Mouse (Mus musculus) Muller cell, postnatal 12 days (primary cell): Measurements from ENCODE around the gene Pja2.
"Not testable (repeated sequence)": the region's sequence is repeated elsewhere in the genome, so short reads cannot be mapped to it uniquely, and the experiment has no call there.

Experiments used
- DNase-seq: peaks from one replicate; pipeline ENCODE4 v3.0.0-alpha.2; 2015; ENCODE audit errors: inconsistent ontology term

Pja2 gene

GRCm38 (mm10) chr17:64331898-64332769 lies at the start of gene Pja2:
Pja2 (minus strand) TSS chr17:64331916.
- peak; percentile 100 for DNase-seq

DNA sequence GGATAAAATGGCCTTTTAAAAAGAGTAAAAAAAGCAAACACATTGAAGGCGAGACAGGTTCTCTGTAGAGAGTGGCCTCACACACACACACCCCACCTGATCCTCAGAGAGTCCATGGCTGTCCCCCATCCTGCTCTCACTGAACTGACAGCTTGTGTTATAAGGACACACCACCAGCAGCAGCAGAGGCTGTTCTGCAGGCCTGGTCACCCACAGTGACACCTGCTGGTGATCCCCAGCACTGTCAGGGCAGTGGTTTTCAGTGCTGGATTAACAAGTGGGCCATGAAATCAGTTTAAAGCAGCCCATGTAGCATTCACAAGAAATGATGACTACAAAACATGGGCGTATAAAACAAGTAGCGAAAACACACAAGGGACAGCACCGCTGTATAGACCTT lies 43.6 kb upstream of the Pja2 start:
- DNase-seq = peak; percentile 56

DNA sequence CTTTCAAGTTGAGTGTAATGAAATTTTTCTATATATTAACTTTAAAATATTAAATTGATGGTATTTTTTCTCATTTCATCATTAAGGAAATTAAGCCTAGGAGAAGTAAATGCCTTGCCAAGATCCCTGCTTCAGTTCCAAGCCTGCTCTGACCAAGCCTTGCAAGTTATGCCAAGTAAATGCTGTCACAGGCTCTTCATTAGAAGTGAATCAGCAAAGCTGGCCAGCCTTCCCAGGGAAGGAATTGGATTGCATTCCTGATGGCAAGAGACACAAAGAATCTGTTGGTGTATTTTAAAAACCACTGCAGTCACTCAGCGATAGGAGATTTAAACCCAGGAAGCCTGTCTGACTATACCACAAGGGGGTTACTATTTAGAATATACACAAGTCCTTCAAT lies 32.0 kb upstream of the Pja2 start:
- DNase-seq = peak; percentile 93

DNA sequence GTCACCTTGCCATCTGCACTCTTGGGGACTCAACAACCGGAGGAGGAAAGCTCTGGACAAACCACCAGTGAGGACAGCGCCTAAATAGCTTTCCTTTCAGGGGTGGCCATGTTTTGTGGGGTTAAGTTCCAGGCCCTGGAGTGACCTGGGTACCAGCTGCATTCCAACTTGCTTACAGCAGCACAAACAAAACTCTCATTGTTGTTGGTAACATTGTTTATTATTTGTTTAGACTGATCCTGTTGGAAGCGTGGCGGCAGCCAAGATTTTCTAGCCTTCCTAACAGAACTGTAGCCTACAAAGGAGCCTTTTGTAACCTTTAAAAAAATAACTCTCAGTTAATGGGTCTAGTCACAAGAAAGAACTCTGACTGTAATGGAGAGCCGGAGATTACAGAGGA lies 30.9 kb upstream of the Pja2 start:
- peak; percentile 82 for DNase-seq

DNA sequence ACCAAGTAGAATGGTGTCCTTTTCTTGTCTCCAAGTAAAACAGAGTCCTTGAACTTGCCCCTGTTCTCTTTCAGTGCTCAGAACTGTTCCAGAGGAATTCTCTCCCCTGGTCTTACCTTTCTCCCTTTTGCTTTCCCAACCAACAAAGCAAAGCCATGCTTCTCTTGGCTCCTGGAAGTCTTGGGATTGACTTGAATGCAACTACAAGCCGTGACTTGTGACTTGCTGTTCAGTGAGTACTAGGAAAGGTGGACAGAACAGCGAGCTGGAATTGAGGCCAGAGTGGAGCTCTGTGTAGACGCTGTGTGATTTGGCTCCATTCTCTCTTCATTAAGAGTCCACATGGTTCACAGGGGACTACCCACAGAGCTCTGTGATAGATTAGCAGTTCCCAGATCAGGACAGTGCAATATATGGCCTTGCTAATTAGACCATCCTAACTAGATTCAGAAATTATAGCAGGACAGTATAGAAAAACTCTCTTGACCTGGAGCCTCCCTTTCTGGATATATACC lies 30.3 kb upstream of the Pja2 start:
- DNase-seq = no peak

DNA sequence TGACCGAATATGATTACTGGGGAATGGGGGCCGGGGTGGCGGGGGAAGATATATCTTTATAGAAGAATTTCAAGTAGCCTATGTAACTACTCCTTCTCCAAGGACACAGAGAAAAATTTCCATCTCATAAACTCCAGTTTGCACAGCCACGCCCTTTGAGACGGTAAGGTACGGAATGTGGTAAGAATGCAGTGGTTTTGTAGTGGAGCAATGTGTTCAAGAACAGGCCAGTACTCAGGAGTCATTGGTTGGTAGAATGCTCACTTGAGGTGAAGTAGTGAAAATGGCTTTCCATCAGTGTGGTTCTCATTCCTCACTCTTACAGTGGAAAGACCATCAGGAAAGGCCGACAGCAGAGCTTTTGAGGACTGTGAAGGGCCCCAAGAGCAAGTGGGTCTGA lies 22.2 kb upstream of the Pja2 start:
- no peak for DNase-seq

- DNase-seq = no peak
Observed at GRCm38 (mm10) chr17:64346135-64346534, 14.4 kb upstream of the Pja2 start.

GRCm38 (mm10) chr17:64344576-64345172 lies 13.0 kb upstream of the Pja2 start:
- no peak for DNase-seq

GRCm38 (mm10) chr17:64341698-64342097 lies 10.0 kb upstream of the Pja2 start:
- DNase-seq = peak; percentile 49

- DNase-seq = no peak
Observed at GRCm38 (mm10) chr17:64339752-64340151, 8.0 kb upstream of the Pja2 start.

- DNase-seq = no peak
Observed at GRCm38 (mm10) chr17:64337220-64337619, 5.5 kb upstream of the Pja2 start.

DNA sequence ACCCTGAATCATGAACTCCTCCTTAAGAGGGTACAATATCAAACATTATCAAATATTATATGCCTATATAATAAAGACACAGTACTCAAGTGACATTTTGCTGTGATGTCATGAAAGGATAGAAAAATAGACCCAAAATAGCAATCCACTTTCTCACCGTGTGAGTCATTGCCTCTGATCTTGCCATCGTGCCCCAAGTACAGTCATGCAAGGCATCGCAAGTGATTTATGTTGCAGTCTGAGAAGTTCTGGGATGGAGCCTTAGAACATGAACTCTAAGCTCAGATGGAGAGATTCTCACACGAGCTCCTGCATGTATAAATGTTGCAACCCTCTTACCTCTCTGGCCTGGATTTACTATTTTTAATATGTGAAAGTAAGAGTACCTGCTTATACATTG lies 2.2 kb upstream of the Pja2 start:
- DNase-seq = no peak

DNA sequence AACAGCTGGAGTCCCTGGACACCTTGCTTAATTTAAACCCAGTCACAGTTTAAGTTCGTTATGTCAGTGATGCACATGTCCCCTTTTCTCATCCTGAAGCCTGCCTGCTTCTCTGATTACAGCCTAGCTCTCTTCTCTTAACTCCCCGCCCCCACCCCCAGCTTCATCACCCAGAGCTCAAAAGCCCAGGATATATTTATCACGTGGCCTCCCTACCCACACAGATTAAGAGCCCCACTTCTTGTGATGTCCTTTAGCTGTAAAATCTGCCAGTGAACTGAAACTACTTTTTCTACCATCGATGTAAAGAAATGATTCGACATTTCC lies 1.0 kb upstream of the Pja2 start:
- no peak for DNase-seq

DNA sequence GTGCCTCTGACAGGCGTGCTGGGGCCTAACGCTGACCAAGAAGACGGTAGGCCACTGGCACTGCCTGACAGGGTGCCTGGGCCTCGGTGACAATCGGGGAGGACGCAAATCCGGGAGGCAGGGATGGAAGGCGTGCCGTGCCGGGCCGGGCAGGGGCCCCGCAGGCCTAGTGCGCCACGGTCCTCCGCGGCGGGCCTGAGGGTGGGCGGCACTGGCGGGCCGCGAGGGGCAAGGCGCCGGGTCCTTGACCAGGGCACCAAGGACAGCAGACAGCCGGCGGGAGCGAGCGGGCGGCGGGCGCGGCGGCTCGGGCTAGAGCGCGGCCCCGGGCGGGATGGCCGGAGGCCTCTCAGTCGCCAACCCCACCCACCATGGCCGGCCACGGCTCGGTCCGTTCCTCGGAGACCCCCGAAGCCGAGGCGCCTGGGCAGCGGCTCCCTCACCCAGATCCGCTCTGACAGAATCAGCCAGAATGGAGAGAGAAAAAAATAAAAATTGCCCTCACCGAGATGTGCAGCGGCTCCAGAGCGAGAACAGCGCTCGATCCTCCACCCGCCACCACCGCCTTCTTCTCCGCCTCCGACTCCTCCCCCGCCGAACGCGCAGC lies 322 bp downstream of the Pja2 start:
- no peak for DNase-seq

- peak; percentile 16 for DNase-seq
Observed at GRCm38 (mm10) chr17:64330885-64331284, 831 bp downstream of the Pja2 start.

DNA sequence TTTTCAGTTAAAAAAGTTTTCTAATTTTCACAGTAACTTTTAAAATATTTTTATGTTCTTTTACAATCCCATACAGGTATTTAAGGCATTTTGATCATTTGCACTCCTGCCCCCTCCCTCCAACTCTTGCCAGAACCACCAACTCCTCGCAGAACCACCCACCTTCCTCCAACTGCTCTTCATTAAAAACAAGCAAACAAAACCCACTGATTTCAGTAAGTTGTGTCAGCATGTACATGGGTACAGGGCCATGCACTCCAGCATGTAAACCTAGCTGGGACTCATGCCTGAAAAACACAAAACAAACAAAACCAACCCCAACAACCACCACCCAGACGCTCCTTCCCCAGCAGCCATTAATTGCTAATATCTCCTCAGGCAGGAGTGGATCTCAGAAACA lies 7.2 kb downstream of the Pja2 start:
- DNase-seq = no peak

GRCm38 (mm10) chr17:64315428-64315827 lies 16.3 kb downstream of the Pja2 start:
- DNase-seq = no peak

DNA sequence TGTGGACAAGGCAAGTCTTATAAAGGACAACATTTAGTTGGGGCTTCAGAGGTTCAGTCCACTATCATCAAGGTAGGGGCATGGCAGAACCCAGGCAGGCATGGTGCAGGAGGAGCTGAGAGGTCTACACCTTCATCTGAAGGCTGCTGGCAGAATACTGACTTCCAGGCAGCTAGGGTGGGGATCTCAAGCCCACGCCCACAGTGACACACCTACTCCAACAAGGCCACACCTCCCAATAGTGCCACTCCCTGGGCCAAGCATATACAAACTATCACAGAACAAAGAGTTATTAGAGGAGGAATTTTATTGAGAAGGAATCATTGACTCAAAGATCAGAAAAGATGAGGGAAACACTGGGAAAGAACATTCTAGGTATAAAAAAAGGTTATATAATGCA lies 17.2 kb downstream of the Pja2 start:
- DNase-seq = not testable (repeated sequence)

- no peak for DNase-seq
Observed at GRCm38 (mm10) chr17:64297628-64298027, 34.1 kb downstream of the Pja2 start.

GRCm38 (mm10) chr17:64292740-64293139 lies 39.0 kb downstream of the Pja2 start:
- DNase-seq = no peak

DNA sequence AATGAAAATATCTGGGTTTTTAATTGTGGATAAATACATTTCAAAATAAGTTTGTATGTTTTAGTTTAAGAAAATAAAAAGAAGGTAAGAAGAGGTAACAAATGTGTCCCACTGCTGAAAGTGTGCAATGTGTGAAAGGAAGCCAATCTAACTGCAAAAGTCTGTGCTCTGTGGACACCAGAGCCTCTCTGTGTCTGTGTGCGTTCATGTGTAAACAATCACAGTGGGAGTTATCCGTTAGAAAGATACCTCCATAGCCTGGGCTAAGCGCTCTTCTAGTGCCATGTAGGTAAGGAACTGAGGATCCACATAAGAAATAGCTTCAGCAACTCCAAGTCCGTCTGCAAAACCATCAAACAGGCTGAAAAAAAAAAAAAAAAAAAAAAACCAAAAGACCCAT lies 42.0 kb downstream of the Pja2 start:
- no peak for DNase-seq

DNA sequence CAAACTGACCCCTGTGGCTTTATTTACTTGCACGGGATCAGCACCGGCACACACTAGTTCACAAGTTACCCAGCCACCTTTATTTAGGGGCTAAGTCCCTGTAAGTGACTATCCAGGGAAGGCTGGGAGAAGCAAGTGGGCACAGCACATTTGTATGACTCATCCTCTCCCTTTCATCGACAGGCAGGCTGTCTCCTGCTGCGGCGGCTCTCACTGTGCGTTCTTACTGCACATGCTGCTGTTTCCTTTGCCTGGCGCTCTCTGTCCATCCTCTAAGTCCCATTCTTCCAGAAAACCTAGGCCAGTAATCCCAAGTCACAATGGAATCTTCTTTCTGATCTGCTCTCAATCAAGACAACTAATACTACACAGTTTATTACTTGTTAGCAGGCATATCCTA lies 43.7 kb downstream of the Pja2 start:
- no peak for DNase-seq

- DNase-seq = no peak
Observed at GRCm38 (mm10) chr17:64286836-64287235, 44.9 kb downstream of the Pja2 start.
